Mouse (Mus musculus): ENCODE results near the gene Scgb2b11. TPM values are rescaled to one million over a fixed set of nuclear protein-coding genes. Genes with fewer than 3 reads are reported as not detected.
"Not testable (repeated sequence)": the region's sequence is repeated elsewhere in the genome, so short reads cannot be mapped to it uniquely, and the experiment has no call there.

Gene Scgb2b11
- not detected for polyA plus RNA-seq (2017; shearing (Covaris generic))

DNA sequence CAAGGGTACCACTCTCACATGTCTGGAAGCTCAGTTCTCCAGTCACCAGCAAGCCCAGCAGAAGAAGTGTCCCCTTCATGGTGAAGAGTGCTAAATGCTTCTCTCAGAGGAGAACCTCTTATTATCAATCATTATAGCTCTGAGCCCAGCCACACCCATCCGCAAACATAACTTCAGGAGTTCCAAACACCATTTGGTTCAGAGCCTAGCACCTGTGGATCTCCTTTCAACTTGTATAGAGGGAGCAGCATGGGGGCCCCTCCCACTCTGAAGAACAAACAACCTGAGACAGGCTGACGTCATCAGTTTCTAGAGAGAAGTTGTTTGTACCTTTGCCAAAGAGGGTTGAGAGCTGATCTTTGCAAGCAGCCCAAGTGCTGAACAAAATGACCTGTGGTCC is at the start of gene Scgb2b11:
TSS of gene Scgb2b11 (minus strand) at position 101 of the 400 bp plus-strand sequence.
- not testable (repeated sequence) for ATAC-seq

DNA sequence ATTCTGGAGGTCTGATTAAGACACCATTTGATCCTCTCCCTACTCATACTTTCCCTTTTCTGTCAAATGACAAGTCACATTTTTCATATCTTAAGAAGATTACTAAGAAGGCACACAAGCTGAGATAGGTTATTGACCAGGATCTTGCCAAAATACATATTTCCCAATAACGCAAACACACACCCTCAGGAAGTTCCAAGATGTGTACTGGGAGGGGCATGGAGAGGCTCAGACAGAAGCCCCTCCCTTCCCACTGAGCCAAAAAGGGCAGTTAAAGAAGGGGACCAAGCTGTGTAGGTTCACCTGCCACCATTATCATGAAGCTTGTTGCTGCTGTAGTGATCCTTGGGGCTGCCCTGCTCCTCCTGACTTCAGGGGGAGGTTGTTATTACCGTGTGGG is 11.6 kb upstream of the Scgb2b11 start, which contains the start of gene Scgb1b11:
TSS of gene Scgb1b11 (plus strand) at position 301 of the 400 bp plus-strand sequence.
- ATAC-seq: not testable (repeated sequence)

Other genes starting within 250 kb of the Scgb2b11 start
- not detected for gene Scgb1b10, start 110.3 kb downstream of the Scgb2b11 start, polyA plus RNA-seq (2017; shearing (Covaris generic))
- gene Scgb1b11, start 11.7 kb upstream of the Scgb2b11 start, polyA plus RNA-seq (2017; shearing (Covaris generic)): not detected
- gene Scgb2b12, start 116.1 kb upstream of the Scgb2b11 start, polyA plus RNA-seq (2017; shearing (Covaris generic)): not detected
- gene Scgb1b12, start 123.0 kb upstream of the Scgb2b11 start, polyA plus RNA-seq (2017; shearing (Covaris generic)): not detected
- gene Scgb1b29, start 230.4 kb upstream of the Scgb2b11 start, polyA plus RNA-seq (2017; shearing (Covaris generic)): not detected

Data from activated CD4-positive, CD25-positive, alpha-beta regulatory T cell, adult 4 months (primary cell).